Mouse (Mus musculus) gastrocnemius, adult 8-10 months (tissue): ENCODE measurements around the gene Flnc. TPM values are rescaled to one million over a fixed set of nuclear protein-coding genes. Genes with fewer than 3 reads are reported as not detected.

ENCODE experiments used
- DNase-seq, 2 experiments: peaks; one replicate each; pipeline ENCODE4 v3.0.0; 2022; ENCODE audit warnings: low spot score in 2 of 2
- total RNA-seq, 4 experiments: library from RNA; stranded (reverse); gene quantifications; 2 replicates each; pipeline ENCODE4 v1.2.4; 2022

Flnc gene
- total RNA-seq, 4 experiments from 2014 or later: 357 to 417 (median 381) TPM

- DNase-seq: peak; percentile 54 to 69
Observed at GRCm38 (mm10) chr6:29431473-29431872, 1.6 kb upstream of the Flnc start.

- DNase-seq: peak in 1 of 2 experiments; percentile 53
Observed at GRCm38 (mm10) chr6:29432156-29432555, 900 bp upstream of the Flnc start.

GRCm38 (mm10) chr6:29432676-29433037 is 399 bp upstream of the Flnc start:
- DNase-seq: no peak

- peak; percentile 53 to 76 for DNase-seq
Observed at GRCm38 (mm10) chr6:29433804-29434795, 1.0 kb downstream of the Flnc start.

GRCm38 (mm10) chr6:29434911-29435691 is 2.0 kb downstream of the Flnc start:
- DNase-seq: peak; percentile 47 to 62

GRCm38 (mm10) chr6:29435940-29436451 is 2.9 kb downstream of the Flnc start:
- DNase-seq: peak; percentile 42 to 48

GRCm38 (mm10) chr6:29436461-29436934 is 3.4 kb downstream of the Flnc start:
- DNase-seq: peak; percentile 53 to 56

GRCm38 (mm10) chr6:29439251-29439650 is 6.2 kb downstream of the Flnc start:
- DNase-seq: peak; percentile 63 to 64

- no peak for DNase-seq
Observed at GRCm38 (mm10) chr6:29439789-29440188, 6.7 kb downstream of the Flnc start.

- DNase-seq: no peak
Observed at GRCm38 (mm10) chr6:29444773-29445172, 11.7 kb downstream of the Flnc start.

- DNase-seq: no peak
Observed at GRCm38 (mm10) chr6:29445354-29445753, 12.3 kb downstream of the Flnc start.

GRCm38 (mm10) chr6:29449858-29450257 is 16.8 kb downstream of the Flnc start:
- no peak for DNase-seq

- no peak for DNase-seq
Observed at GRCm38 (mm10) chr6:29450667-29451066, 17.6 kb downstream of the Flnc start.

GRCm38 (mm10) chr6:29461502-29461901 is 28.4 kb downstream of the Flnc start:
- DNase-seq: no peak

- DNase-seq: no peak
Observed at GRCm38 (mm10) chr6:29463388-29463787, 30.3 kb downstream of the Flnc start.

GRCm38 (mm10) chr6:29467583-29468354 is 34.7 kb downstream of the Flnc start, which contains the start of gene Atp6v1f:
TSS of gene Atp6v1f (plus strand) at chr6:29467718.
- peak; percentile 78 to 86 for DNase-seq

GRCm38 (mm10) chr6:29468851-29469250 is 35.8 kb downstream of the Flnc start:
- no peak for DNase-seq

GRCm38 (mm10) chr6:29471137-29471536 is 38.1 kb downstream of the Flnc start, which contains the start of gene Atp6v1fnb:
TSS of gene Atp6v1fnb (plus strand) at chr6:29471437.
- DNase-seq: no peak

- peak; percentile 45 to 64 for DNase-seq
Observed at GRCm38 (mm10) chr6:29473941-29474691, 41.1 kb downstream of the Flnc start.

- DNase-seq: no peak
Observed at GRCm38 (mm10) chr6:29474736-29475135, 41.7 kb downstream of the Flnc start.
